In genomic region chr7:67064627-67065305, GRCm38 (mm10) we compare ENCODE assay signal across 9 mouse cellular contexts.
DNase-seq lines count a peak whose midpoint lies in the region; ATAC-seq and TF ChIP-seq lines count a peak whose summit lies in the region.
"Had no signal": no experiment of that assay in that cellular context is flagged by ENCODE, and none has a peak within 500 bp of the region (broad histone marks: within the 10 kb centered on the region; RNA-seq: fewer than 3 reads in every experiment).

No protein-coding gene starts in this region.

- intact Hi-C loops in gastrocnemius, postnatal 14 days (cut with DNase I; ENCODE audit: low total_unique reads) = no loop called here
- intact Hi-C loops in left cerebral cortex, postnatal 36 days (cut with DNase I) = no loop called here

- no peaks in the 10 kb centered on the region for H3K9me3 ChIP-seq in embryonic facial prominence, embryonic 14.5 days (ENCODE audit: control insufficient read depth, low read length)
- H3K9me3 ChIP-seq in kidney, postnatal 0 days (replicated peaks; ENCODE audit: low read length) = no peaks in the 10 kb centered on the region

- ATAC-seq in embryonic facial prominence, embryonic 14.5 days (ENCODE audit: low read depth) = peak; percentile 70
- ATAC-seq in kidney, postnatal 0 days (replicated peaks; ENCODE audit: low FRiP score, low read depth) = no peak

- no peak for TF ChIP-seq CTCF in kidney, postnatal 0 days (IDR thresholded peaks at IDR 0.05; ENCODE audit: low read depth)

- WGBS in embryonic facial prominence, embryonic 14.5 days = 58% methylated on average over 10 of the region's 10 CpGs
- 64% methylated on average over 10 of the region's 10 CpGs for WGBS in kidney, postnatal 0 days

- peak; percentile 22 for DNase-seq in gastrocnemius, postnatal 14 days
- DNase-seq in gastrocnemius, postnatal 4 days (ENCODE audit: low spot score in 2 of 2) = no peak
- peak; percentile 81 for DNase-seq in embryonic facial prominence, embryonic 14.5 days (ENCODE audit: low spot score)
- DNase-seq in kidney, postnatal 0 days (ENCODE audit: low spot score) = peak; percentile 50
- peak; percentile 73 to 77 for DNase-seq in left cerebral cortex, postnatal 36 days (ENCODE audit: low spot score in 2 of 2)
- DNase-seq in thymus, adult 18-20 months = no peak
- no peak for DNase-seq in embryo, embryonic 10 days (ENCODE audit: low spot score)
- no peak for DNase-seq in thymus, postnatal 10 days (ENCODE audit: low spot score in 2 of 2)

- no peaks in the 10 kb centered on the region; the same call in 1 of the 2 replicates for H3K36me3 ChIP-seq in embryonic facial prominence, embryonic 14.5 days (ENCODE audit: control insufficient read depth, insufficient read depth, low read length)
- no peaks in the 10 kb centered on the region for H3K36me3 ChIP-seq in kidney, postnatal 0 days (ENCODE audit: insufficient read depth, low read length)

- H3K4me3 ChIP-seq in embryonic facial prominence, embryonic 14.5 days (ENCODE audit: low read depth, low read length) = no peak overlapping the region
- no peak overlapping the region for H3K4me3 ChIP-seq in kidney, postnatal 0 days (replicated peaks; ENCODE audit: low read depth, low read length)

- H3K9ac ChIP-seq in embryonic facial prominence, embryonic 14.5 days (ENCODE audit: low read depth, low read length) = no peak overlapping the region
- H3K9ac ChIP-seq in kidney, postnatal 0 days (ENCODE audit: low read depth, low read length) = no peak overlapping the region

- peaks cover 12% of the 10 kb centered on the region for H3K4me1 ChIP-seq in embryonic facial prominence, embryonic 14.5 days (ENCODE audit: control insufficient read depth, insufficient read depth, low read length)
- no peaks in the 10 kb centered on the region for H3K4me1 ChIP-seq in kidney, postnatal 0 days (replicated peaks; ENCODE audit: insufficient read depth, low read length)

- no peak overlapping the region for H3K4me2 ChIP-seq in embryonic facial prominence, embryonic 14.5 days (ENCODE audit: low read depth, low read length)
- H3K4me2 ChIP-seq in kidney, postnatal 0 days (ENCODE audit: low read length) = no peak overlapping the region

- H3K27ac ChIP-seq in embryonic facial prominence, embryonic 14.5 days (replicated peaks; ENCODE audit: low read depth, low read length) = peak overlapping the region; percentile 64
- no peak overlapping the region for H3K27ac ChIP-seq in kidney, postnatal 0 days
- H3K27ac ChIP-seq: macrophage had no signal

- no peaks in the 10 kb centered on the region for H3K27me3 ChIP-seq in embryonic facial prominence, embryonic 14.5 days (replicated peaks; ENCODE audit: control insufficient read depth, insufficient read depth, low read length)
- no peaks in the 10 kb centered on the region for H3K27me3 ChIP-seq in kidney, postnatal 0 days (ENCODE audit: insufficient read depth, low read length)

Comparison
In these comparisons a context has a peak if more than half of its experiments do, and no peak if none do; other contexts are left out.
1. DNase-seq: peak in gastrocnemius, postnatal 14 days (single experiment), embryonic facial prominence, embryonic 14.5 days (single experiment), kidney, postnatal 0 days (single experiment) and left cerebral cortex, postnatal 36 days (2 of 2); none in gastrocnemius, postnatal 4 days (0 of 2), thymus, adult 18-20 months (0 of 2), embryo, embryonic 10 days (single experiment) and thymus, postnatal 10 days (0 of 2).